Mouse (Mus musculus) thymus, postnatal 25 days (tissue): ENCODE data around the gene Lyst.
"Not testable (repeated sequence)": the region's sequence is repeated elsewhere in the genome, so short reads cannot be mapped to it uniquely, and the experiment has no call there.

Experiments
- DNase-seq: peaks from one replicate; pipeline ENCODE4 v3.0.0; 2022

The Lyst gene

GRCm38 (mm10) chr13:13637981-13638380 is 47.8 kb downstream of the Lyst start:
- no peak for DNase-seq

DNA sequence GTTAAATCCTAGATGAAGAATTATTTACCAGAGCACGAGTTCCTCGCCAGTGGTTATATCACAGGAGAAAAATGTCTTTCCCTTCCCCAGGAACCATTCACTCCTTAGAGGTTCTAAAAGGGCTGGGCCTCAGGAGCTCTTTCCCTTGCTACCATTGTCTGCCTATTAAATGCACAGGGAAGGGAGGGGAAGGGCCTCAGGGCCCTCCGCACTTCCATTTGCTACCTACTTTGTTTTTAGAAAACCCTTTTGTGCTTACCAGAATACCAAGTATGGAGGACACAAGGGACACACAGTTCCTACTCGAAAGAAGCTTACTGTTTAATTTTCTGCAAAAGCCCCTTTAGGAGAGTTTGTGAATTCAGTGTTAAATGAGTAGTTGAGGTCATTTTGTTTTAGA is 48.5 kb downstream of the Lyst start:
- DNase-seq = no peak

- no peak for DNase-seq
Measured at GRCm38 (mm10) chr13:13647296-13647695, 57.1 kb downstream of the Lyst start.

GRCm38 (mm10) chr13:13655453-13655852 is 65.3 kb downstream of the Lyst start:
- no peak for DNase-seq

- not testable (repeated sequence) for DNase-seq
Measured at GRCm38 (mm10) chr13:13666103-13666502, 75.9 kb downstream of the Lyst start.

DNA sequence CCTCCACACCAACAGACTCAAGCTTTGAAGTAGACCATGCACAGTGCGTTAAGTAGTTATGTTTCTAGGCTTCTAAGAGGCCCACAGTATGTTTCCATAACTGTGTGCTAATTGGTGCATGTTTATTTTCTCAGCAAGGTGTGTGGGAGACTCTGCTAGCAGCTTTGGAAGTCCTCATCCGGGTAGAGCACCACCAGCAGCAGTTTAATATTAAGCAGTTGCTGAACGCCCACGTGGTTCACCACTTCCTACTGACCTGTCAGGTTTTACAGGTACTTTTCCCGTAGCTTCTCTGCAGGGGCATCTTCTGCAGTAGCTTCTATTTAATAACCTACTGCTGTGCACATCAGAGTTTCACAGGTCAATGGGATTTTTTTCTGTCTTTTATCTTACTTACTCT is 80.5 kb downstream of the Lyst start:
- no peak for DNase-seq

- no peak for DNase-seq
Measured at GRCm38 (mm10) chr13:13671585-13672328, 81.6 kb downstream of the Lyst start.

- no peak for DNase-seq
Measured at GRCm38 (mm10) chr13:13674669-13675343, 84.6 kb downstream of the Lyst start.

DNA sequence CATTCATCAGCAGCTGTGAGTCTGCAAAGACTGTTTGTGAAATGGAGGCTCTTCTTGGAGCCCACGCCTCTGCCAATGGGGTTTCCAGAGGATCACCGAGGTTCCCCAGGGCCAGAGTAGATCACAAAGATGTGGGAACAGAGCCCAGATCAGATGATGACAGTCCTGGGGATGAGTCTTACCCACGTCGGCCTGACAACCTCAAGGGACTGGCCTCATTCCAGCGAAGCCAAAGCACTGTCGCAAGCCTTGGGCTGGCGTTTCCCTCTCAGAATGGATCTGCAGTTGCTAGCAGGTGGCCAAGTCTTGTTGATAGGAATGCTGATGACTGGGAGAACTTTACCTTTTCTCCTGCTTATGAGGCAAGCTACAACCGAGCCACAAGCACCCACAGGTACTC is 87.7 kb downstream of the Lyst start:
- DNase-seq = no peak

DNA sequence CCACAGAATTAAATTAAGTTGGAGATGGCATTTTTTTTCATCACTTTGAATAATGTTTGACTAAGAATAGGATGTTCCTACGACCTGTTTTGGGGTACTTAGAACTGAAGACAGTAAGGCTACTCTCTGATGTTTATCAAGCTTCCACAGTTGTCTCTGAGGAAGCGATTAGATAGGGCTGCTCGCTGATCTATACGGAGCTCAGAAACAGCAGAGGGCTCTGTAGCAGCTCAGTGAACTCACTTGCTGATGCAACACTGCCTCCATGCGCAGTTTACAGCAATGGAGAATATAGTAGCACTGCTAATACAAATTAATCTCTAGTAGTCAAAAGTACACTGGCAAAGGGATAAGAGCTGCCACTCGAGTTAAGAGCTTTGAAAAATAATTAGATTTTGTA is 91.4 kb downstream of the Lyst start:
- DNase-seq = no peak

GRCm38 (mm10) chr13:13703476-13703875 is 113.3 kb downstream of the Lyst start:
- no peak for DNase-seq

DNA sequence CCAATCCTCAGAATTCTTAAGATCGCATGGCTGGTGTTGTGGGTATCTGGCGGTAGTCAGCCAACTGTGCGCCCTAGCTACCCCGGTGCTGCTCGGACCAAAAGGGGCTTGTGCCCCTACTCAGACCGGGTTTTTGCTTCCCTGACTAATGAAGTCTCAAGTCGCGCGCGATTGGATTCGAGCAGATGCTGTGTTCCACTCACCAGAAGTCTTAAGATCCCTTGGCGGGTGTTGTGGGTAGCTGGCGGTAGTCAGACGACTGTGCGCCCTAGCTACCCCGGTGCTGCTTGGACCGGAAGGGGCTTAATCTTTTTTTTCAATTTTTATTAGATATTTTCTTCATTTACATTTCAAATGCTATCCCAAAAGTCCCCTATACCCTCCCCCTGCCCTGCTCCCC is 131.2 kb downstream of the Lyst start:
- DNase-seq = not testable (repeated sequence)

DNA sequence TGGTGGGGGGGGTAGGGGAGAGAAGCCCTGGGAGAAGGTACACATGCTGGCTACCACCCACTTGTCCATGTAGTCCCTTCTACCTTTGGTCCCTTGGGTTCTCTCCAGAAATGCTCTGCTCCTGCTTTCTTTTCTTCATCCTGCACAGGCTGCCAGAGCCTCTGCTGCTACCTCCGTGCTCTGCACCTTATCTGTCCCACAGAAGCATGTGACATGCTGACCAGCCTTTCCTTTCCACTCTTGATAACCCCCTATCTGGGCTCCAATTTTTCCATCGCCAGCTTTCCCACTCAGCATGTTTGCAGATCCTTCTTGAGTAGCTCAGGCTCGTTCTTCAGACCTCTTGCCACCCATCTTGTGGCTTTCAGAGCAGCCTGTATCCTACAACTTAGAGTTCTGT is 133.1 kb downstream of the Lyst start:
- no peak for DNase-seq

DNA sequence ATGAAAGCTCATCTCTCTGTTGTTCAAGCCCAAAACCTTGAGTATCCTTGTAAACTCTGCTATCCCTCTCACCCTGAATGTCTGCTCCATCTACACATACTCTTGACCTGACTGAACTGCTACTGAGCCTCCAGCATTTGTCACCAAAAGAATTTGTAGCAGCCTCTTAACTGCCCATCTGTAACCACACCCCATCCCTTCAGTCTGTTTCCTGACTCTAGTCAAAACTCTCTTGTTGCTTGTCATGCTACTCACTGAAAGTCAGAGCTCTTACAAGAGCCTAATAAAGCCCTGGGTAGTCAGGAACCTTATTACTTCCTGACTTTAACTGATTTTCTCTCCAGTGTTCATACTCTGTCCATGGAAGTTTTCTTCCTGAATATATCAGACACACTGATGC is 133.6 kb downstream of the Lyst start:
- DNase-seq = no peak

GRCm38 (mm10) chr13:13739232-13739631 is 149.0 kb downstream of the Lyst start:
- no peak for DNase-seq

GRCm38 (mm10) chr13:13745911-13746310 is 155.7 kb downstream of the Lyst start:
- no peak for DNase-seq

DNA sequence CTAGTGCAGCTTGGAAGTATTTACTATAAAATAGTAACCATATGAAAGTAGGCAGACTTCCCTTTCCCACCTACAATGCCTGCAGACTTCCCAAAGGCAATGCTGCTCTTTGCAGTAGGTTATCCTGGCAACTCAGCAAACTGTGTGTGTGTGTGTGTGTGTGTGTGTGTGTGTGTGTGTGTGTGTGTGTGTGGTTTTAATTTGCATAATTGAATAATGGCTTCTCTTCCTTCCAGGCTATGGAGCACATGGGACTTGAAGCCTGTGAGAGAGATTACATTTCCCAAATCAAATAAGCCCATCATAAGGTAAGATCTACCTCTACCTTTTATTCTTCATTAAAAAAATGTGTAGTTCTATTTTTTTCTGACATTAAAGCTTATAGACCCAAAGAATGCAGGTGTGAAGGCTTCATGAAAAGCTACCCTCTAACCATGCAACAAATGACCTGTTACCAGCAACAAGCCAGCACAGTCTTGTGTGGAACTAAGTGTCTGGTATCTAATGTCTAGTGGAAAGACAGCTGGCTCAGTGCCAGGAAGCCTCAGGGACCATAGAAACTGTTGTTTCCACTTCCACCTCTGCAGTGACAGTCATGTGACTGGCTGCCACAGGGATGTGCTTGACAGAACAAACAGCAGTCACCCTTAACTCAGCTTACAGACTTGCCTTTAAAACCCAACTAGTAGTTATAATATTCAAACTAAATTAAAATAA is 185.7 kb downstream of the Lyst start:
- no peak for DNase-seq

DNA sequence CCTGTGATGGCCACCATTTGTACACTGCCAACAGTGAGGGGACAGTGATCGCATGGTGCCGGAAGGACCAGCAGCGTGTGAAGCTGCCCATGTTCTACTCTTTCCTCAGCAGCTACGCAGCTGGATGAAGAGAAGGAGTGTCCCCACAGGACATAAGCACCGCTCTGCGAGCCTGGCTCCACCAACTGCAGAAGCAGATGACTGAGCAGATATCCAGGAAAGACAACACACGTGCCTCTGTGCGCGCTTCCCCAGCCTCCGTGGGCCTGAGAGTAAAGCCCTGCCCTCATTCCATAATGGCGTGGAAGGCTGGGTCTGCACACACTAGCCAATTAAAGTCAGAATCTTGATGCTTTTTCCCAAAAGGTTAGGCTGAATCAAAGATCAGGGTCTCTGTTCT is 186.9 kb downstream of the Lyst start:
- no peak for DNase-seq

DNA sequence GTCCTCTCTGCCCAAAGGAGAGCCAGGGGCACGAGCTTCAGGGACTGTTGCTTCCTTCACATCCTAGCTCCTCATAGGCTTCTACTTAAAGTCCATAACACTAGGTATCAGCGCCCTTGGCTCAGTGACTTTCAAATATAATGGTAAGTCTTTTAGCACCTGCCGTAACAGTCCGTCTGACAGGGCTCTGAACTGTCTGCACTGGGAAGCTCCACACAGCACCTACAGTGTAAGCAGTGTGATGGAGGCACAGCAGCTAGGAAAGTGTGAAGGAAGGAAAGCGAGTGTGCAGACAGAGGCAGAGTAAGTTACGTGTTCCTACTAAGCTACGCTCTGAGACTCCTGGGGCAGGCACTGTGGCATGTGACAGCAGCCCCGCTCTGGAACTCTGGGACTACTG is 187.5 kb downstream of the Lyst start:
- DNase-seq = no peak

DNA sequence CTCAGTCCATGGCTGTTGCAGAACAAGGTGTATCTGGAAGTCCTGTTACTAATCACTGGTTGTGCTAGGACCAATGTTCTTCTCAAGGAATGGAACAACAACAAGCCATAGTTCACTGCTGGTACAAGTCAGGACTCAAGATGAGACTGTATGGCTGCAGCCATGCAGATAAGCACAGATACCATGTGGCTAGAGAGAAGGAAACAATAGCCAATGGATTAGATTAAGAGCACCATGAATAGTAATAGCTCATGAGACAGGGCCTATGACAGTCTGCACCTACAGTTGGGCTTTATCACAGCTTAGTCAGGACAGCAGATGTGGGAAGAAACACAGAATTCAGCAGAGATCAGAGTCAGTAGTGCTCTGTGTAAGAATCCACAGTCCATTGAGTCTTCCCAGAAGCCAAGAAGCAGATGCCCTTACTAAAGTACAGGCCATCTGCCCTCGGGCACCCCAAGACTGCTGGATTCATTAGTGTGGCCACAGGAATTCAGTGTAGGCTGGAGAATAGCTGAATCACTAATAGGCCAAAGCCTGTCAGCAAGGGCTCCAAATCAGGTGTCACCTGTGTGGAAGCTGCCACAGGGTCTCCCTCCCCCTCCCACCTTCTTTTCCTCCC is 188.8 kb downstream of the Lyst start:
- DNase-seq = no peak

DNA sequence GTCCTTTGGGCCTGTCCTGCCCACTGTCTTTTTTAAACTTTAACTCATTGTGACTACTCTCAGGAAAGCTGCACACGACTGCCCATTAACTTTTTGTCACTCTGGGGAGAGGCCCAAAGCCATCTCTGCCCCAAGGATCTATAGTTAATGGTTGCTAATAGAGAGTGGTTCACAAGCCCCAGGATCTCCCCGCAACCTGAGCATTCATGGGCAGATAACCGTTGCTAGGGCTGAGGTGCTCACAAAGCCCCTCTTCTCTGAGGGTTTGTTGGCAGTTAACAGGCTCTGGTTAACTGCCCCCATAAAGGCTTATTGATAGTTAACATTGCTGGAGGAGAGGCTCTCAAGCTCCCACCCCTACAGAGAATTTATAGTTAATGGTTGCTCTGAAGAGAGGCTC is 190.1 kb downstream of the Lyst start:
- DNase-seq = no peak

GRCm38 (mm10) chr13:13781026-13781425 is 190.8 kb downstream of the Lyst start:
- DNase-seq = no peak

- no peak for DNase-seq
Measured at GRCm38 (mm10) chr13:13783296-13783695, 193.1 kb downstream of the Lyst start.
